10 mouse cellular contexts compared by ENCODE assay signal in genomic region chr1:126656246-126656645, GRCm38 (mm10).
A peak's percentile ranks its signal among the peaks of the same experiment; 100 is the strongest.
DNase-seq lines count a peak whose midpoint lies in the region; TF ChIP-seq lines count a peak whose summit lies in the region.
"Had no signal": no experiment of that assay in that cellular context is flagged by ENCODE, and none has a peak within 500 bp of the region (broad histone marks: within the 10 kb centered on the region; RNA-seq: fewer than 3 reads in every experiment).

No protein-coding gene starts in this region.

- intact Hi-C loops in gastrocnemius, postnatal 14 days (cut with DNase I; ENCODE audit: low total_unique reads) = no loop called here
- intact Hi-C loops in left cerebral cortex, adult 2 months (cut with DNase I) = no loop called here

- TF ChIP-seq POLR2A in lung, adult 2 months (IDR thresholded peaks at IDR 0.05; ENCODE audit: borderline replicate concordance, extremely low read depth, low read depth, low read length) = no peak

- TF ChIP-seq CTCF in left cerebral cortex, adult 2 months (IDR thresholded peaks at IDR 0.05) = no peak
- TF ChIP-seq CTCF in lung, adult 2 months (IDR thresholded peaks at IDR 0.05; ENCODE audit: insufficient read depth, low read length) = no peak

- H3K4me3 ChIP-seq in left cerebral cortex, adult 2 months = no peak overlapping the region
- no peak overlapping the region for H3K4me3 ChIP-seq in lung, adult 2 months (replicated peaks; ENCODE audit: extremely low read depth, low read depth, low read length)
- H3K4me3 ChIP-seq: heart, embryonic 13.5 days; stomach, embryonic 15.5 days had no signal

- DNase-seq in NIH3T3 (ENCODE audit: low read depth) = peak; percentile 26
- peak; percentile 49 for DNase-seq in cerebellum, adult 11 months
- peak; percentile 14 for DNase-seq in gastrocnemius, postnatal 14 days
- peak; percentile 22 to 49 for DNase-seq in left cerebral cortex, adult 2 months (ENCODE audit: extremely low spot score in 1 of 2, low spot score in 2 of 2)
- DNase-seq in lung, adult 2 months = no peak
- DNase-seq in spleen, postnatal 14 days (ENCODE audit: low spot score in 2 of 2) = no peak
- DNase-seq in adrenal gland, postnatal 25 days = no peak
- no peak for DNase-seq in kidney, postnatal 14 days

- H3K4me1 ChIP-seq in lung, adult 2 months (ENCODE audit: control insufficient read depth, insufficient read depth, low read length) = peaks cover 9% of the 10 kb centered on the region; the same call in 1 of the 2 replicates
- H3K4me1 ChIP-seq: stomach, embryonic 15.5 days had no signal

- peak overlapping the region; percentile 45 for H3K27ac ChIP-seq in left cerebral cortex, adult 2 months
- H3K27ac ChIP-seq: heart, embryonic 13.5 days; stomach, embryonic 15.5 days had no signal

- WGBS in lung, adult 2 months = 76% methylated on average over 2 of the region's 2 CpGs

Comparison
In these comparisons a context has a peak if more than half of its experiments do, and no peak if none do; other contexts are left out.
1. DNase-seq: peak in NIH3T3 (single experiment), cerebellum, adult 11 months (single experiment), gastrocnemius, postnatal 14 days (single experiment) and left cerebral cortex, adult 2 months (2 of 2); none in lung, adult 2 months (single experiment), spleen, postnatal 14 days (0 of 2), adrenal gland, postnatal 25 days (single experiment) and kidney, postnatal 14 days (single experiment).